Mouse (Mus musculus) liver, embryonic 14.5 days (tissue): ENCODE measurements around the gene Arsg. TPM values are rescaled to one million over a fixed set of nuclear protein-coding genes. Genes with fewer than 3 reads are reported as not detected.

Experiments used
- ATAC-seq: fragments of 200-750 bp; cut with Nextera tagmentation; 2 replicates; pipeline ENCODE4 v1.8.0; 2017; ENCODE audit warnings: moderate number of reproducible peaks, mild to moderate bottlenecking, moderate library complexity; ENCODE audit not compliant: insufficient read depth
- DNase-seq, 3 experiments: peaks; one replicate each; pipeline ENCODE4 v3.0.0-alpha.2; 2012 to 2013; ENCODE audit warnings: low read depth in 3 of 3, low spot score in 3 of 3
- H3K27ac ChIP-seq: fragments of 300-500 bp; sonication (generic); 2 replicates; pipeline ENCODE4 v1.5.1; 2014; ENCODE audit warnings: moderate library complexity, mild to moderate bottlenecking, control low read depth, inconsistent platforms
- H3K27me3 ChIP-seq: fragments of 300-500 bp; sonication (generic); 2 replicates; pipeline ENCODE4 v1.6.1; 2014; ENCODE audit warnings: mild to moderate bottlenecking, low read length, moderate library complexity; ENCODE audit not compliant: control insufficient read depth, insufficient read depth
- H3K36me3 ChIP-seq: fragments of 300-500 bp; sonication (generic); replicated peaks from 2 replicates; pipeline ENCODE4 v1.6.1; 2014; ENCODE audit warnings: low read depth; ENCODE audit not compliant: control insufficient read depth, insufficient read depth
- H3K4me1 ChIP-seq, 2 experiments: fragments of 200-500 bp in 1 of 2; fragments of 300-500 bp in 1 of 2; sonication (generic) in 1 of 2; replicated peaks; 2 replicates each; pipeline ENCODE4 v1.6.1; 2012 to 2014; ENCODE audit warnings: antibody characterized with exemption in 1 of 2, inconsistent platforms in 1 of 2, low read length in 1 of 2; ENCODE audit not compliant: control insufficient read depth in 2 of 2, insufficient read depth in 2 of 2
- H3K4me2 ChIP-seq: fragments of 300-500 bp; sonication (generic); 2 replicates; pipeline ENCODE4 v1.6.1; 2014; ENCODE audit warnings: low read depth, mild to moderate bottlenecking, control low read depth, moderate library complexity
- H3K4me3 ChIP-seq, 2 experiments: fragments of 200-500 bp in 1 of 2; fragments of 300-500 bp in 1 of 2; sonication (generic) in 1 of 2; 2 replicates each; pipeline ENCODE4 v1.5.1; 2012 to 2014; ENCODE audit warnings: low read depth in 2 of 2, low read length in 2 of 2, mild to moderate bottlenecking in 2 of 2, control low read depth in 1 of 2, inconsistent platforms in 1 of 2, moderate library complexity in 1 of 2; ENCODE audit not compliant: insufficient read depth in 1 of 2
- H3K9ac ChIP-seq: fragments of 300-500 bp; sonication (generic); replicated peaks from 2 replicates; pipeline ENCODE4 v1.6.1; 2014; ENCODE audit warnings: mild to moderate bottlenecking, control low read depth, moderate library complexity
- H3K9me3 ChIP-seq: fragments of 300-500 bp; sonication (generic); 2 replicates; pipeline ENCODE4 v1.6.1; 2016; ENCODE audit warnings: low read length, mixed read lengths; ENCODE audit not compliant: control insufficient read depth
- CTCF ChIP-seq: IDR thresholded peaks from 2 replicates; pipeline ENCODE4 v1.5.1; 2016; ENCODE audit warnings: antibody characterized with exemption, low read depth, control low read depth
- EP300 ChIP-seq: IDR thresholded peaks from 2 replicates; pipeline ENCODE4 v1.6.1; 2016; ENCODE audit warnings: antibody characterized with exemption, low read depth
- WGBS: fragments of 180-500 bp; shearing (Covaris S2); extraction: QIAGEN DNeasy Blood & Tissue Kit; methylation state at CpG from one replicate; pipeline ENCODE4 v1.1.7; 2014; ENCODE audit not compliant: insufficient replicate concordance; 5-methylcytosine and 5-hydroxymethylcytosine counted together
- polyA plus RNA-seq, 2 experiments: library from polyadenylated mRNA; depleted of rRNA in 1 of 2; stranded (reverse) in 1 of 2; unstranded in 1 of 2; fragments of >200 nt; fragmentation: Nextera tagmentation in 1 of 2; extraction: Ambion mirVana in 1 of 2; gene quantifications; 2 replicates each; pipeline versions ENCODE4 v1.2.1 to v1.2.3; 2012 to 2014

Arsg gene
- polyA plus RNA-seq, 2 experiments = 2.3 to 3.8 TPM

DNA sequence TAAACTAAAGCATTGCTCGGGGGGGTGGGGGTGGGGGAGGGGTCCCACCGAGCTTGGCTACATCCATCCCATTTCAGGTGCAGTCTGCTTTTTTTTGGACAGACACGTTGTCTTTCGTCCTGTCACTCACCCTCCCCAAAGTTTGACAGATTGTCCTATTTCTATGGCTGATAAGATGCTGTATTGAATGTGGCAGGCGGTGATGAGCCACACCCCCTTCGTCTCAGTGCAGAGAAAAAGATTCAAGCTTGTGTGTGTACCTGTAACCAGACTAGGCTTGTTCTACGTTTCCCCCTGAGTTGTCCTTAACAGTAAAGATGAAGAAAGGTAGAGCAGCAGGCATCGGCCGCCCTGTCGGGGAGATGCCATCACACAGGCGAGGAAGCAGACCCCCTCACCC, 22.0 kb upstream of the Arsg start:
- no peak for TF ChIP-seq CTCF
- no peak for TF ChIP-seq EP300
- peak; percentile 28; the same call in 1 of the 2 replicates for ATAC-seq
- 54% methylated on average over 11 of the region's 11 CpGs for WGBS
- Histone ChIP-seq H3K9me3 (no peaks in the 10 kb centered on the region), H3K4me2 (no peak overlapping the region), H3K36me3 (peaks cover 67% of the 10 kb centered on the region), H3K27me3 (no peaks in the 10 kb centered on the region), H3K27ac (no peak overlapping the region), H3K4me3 (no peak overlapping the region), H3K4me1 (no peaks in the 10 kb centered on the region), H3K9ac (no peak overlapping the region)
- DNase-seq = no peak

DNA sequence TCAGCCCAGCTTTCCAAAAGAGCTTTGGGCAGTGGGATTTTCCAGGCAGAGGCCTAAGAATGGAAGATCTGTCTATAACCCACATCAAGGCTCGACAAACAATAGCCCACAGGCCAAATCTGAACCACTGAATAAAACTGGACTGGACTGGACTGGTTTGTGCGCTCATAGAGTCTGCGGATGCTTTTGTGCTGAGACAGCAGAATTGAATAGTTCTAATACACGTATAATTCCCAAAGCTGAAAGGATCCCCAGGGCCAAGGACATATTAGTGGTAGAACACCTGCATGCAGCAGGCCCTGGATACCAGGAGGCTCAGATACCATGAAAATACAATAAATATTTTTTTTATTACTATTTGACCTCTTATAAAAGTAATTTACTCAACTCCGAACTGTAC, 16.9 kb upstream of the Arsg start:
- no peak overlapping the region for H3K27ac ChIP-seq
- peaks cover 97% of the 10 kb centered on the region for H3K36me3 ChIP-seq
- no peaks in the 10 kb centered on the region for H3K4me1 ChIP-seq
- DNase-seq = no peak
- no peak for ATAC-seq
- no peak overlapping the region for H3K4me2 ChIP-seq
- no peaks in the 10 kb centered on the region for H3K27me3 ChIP-seq
- no peak overlapping the region for H3K4me3 ChIP-seq
- WGBS = 89% methylated on average over 5 of the region's 5 CpGs
- no peak overlapping the region for H3K9ac ChIP-seq
- TF ChIP-seq CTCF (no peak), EP300 (no peak)
- H3K9me3 ChIP-seq = no peaks in the 10 kb centered on the region

DNA sequence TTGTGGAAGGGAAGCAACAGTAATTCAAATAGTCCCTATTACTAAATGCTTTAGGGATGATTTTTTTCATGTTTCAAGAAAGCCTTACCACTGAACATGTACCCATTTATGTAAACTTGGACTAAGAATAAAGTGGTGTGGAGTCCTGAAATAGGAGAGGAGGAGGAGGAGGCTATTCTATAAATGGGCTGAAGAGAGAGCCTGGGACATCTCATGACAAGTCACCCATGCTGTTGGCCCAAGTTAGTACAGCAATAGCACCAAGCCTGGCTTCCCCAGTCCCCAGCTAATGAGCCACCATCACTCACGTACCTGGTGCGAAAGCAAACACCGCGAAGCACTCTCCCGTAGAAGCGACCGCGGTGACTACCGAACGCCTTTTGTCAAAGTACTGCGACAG, 15.0 kb upstream of the Arsg start:
- 93% methylated on average over 11 of the region's 11 CpGs for WGBS

DNA sequence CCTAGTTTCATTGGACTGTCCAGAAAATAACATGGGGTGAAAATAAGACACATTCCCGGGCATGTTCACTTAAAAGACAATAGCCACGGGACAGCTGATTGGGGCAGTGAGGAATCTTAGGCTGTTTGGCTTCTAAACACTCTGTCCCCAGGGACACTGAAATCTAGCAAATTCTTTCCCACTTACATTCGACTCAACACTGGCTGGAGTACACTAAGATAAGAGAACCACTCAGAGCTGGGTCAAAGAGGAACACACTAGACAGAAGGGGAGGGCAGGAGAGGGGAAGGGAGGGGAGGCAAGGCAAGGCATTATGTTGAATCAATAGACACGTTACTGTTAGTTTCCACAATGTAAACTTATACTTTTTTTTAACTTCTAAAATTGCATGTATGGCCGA, 12.6 kb upstream of the Arsg start:
- Histone ChIP-seq H3K9ac (no peak overlapping the region), H3K9me3 (no peaks in the 10 kb centered on the region), H3K36me3 (peaks cover 92% of the 10 kb centered on the region), H3K4me2 (no peak overlapping the region), H3K27ac (no peak overlapping the region), H3K4me1 (peaks cover 8 to 11% of the 10 kb centered on the region in 2 experiments), H3K27me3 (no peaks in the 10 kb centered on the region), H3K4me3 (no peak overlapping the region)
- ATAC-seq (no peak), DNase-seq (no peak)
- TF ChIP-seq CTCF = no peak
- TF ChIP-seq EP300 = no peak
- 54% methylated on average over 5 of the region's 5 CpGs for WGBS

More for the DNA sequence above, 15.0 kb upstream of the Arsg start:
- H3K4me2 ChIP-seq = no peak overlapping the region
- no peak overlapping the region for H3K27ac ChIP-seq
- H3K9me3 ChIP-seq = no peaks in the 10 kb centered on the region
- no peak overlapping the region for H3K4me3 ChIP-seq
- peaks cover 97% of the 10 kb centered on the region for H3K36me3 ChIP-seq
- no peaks in the 10 kb centered on the region for H3K27me3 ChIP-seq
- ATAC-seq (no peak), DNase-seq (no peak)
- H3K9ac ChIP-seq = no peak overlapping the region
- no peak for TF ChIP-seq CTCF
- no peak for TF ChIP-seq EP300
- no peaks in the 10 kb centered on the region for H3K4me1 ChIP-seq

DNA sequence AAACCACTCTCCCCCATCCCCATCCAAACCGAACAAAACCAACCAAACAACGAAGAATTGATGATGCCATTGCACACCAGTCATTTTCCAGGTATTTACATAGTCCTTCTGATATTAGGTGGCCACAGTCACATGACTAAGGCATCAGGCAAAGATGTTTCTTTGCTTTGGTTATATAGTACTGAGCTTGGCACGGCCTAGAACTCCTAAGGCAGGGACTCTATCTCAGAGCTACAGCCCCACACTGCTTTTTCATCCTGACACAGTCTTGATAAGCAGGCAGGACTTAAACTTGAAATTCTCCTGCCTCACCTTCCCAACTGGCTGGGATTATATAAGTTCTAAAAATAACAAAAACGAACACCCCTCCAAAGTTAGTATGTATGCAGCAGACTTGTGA, 8.1 kb upstream of the Arsg start:
- peak overlapping the region; percentile 40 for H3K9ac ChIP-seq
- WGBS = 45% methylated on average over 4 of the region's 4 CpGs
- peak; percentile 88 for ATAC-seq
- peaks cover 64% of the 10 kb centered on the region for H3K36me3 ChIP-seq
- TF ChIP-seq CTCF (no peak), EP300 (peak; percentile 80)
- H3K4me1 ChIP-seq = peaks cover 27 to 41% of the 10 kb centered on the region in 2 experiments
- H3K4me3 ChIP-seq = no peak overlapping the region
- DNase-seq = peak in 1 of 3 experiments; percentile 57
- no peaks in the 10 kb centered on the region for H3K27me3 ChIP-seq
- peak overlapping the region; percentile 69 for H3K27ac ChIP-seq
- H3K9me3 ChIP-seq = no peaks in the 10 kb centered on the region
- peak overlapping the region; percentile 41 for H3K4me2 ChIP-seq
